Mouse (Mus musculus) limb, embryonic 12.5 days (tissue): Measurements from ENCODE around the gene Amigo1. TPM values are rescaled to one million over a fixed set of nuclear protein-coding genes. Genes with fewer than 3 reads are reported as not detected.
"Not testable (repeated sequence)": the region's sequence is repeated elsewhere in the genome, so short reads cannot be mapped to it uniquely, and the experiment has no call there.

Experiments
- ATAC-seq: fragments of 200-750 bp; cut with Nextera tagmentation; 2 replicates; pipeline ENCODE4 v1.8.0; 2017; ENCODE audit warnings: low read depth, moderate TSS enrichment; ENCODE audit not compliant: insufficient number of reproducible peaks, insufficient read depth, low FRiP score, low TSS enrichment
- H3K27ac ChIP-seq: fragments of 300-500 bp; sonication (generic); 2 replicates; pipeline ENCODE4 v1.5.1; 2016; ENCODE audit warnings: mild to moderate bottlenecking, moderate library complexity
- H3K27me3 ChIP-seq: fragments of 300-500 bp; sonication (generic); 2 replicates; pipeline ENCODE4 v1.6.1; 2016; ENCODE audit warnings: mild to moderate bottlenecking, moderate library complexity
- H3K36me3 ChIP-seq: fragments of 300-500 bp; sonication (generic); 2 replicates; pipeline ENCODE4 v1.6.1; 2016; ENCODE audit warnings: mild to moderate bottlenecking, moderate library complexity
- H3K4me1 ChIP-seq: fragments of 300-500 bp; sonication (generic); replicated peaks from 2 replicates; pipeline ENCODE4 v1.6.1; 2016
- H3K4me2 ChIP-seq: fragments of 300-500 bp; sonication (generic); 2 replicates; pipeline ENCODE4 v1.6.1; 2016; ENCODE audit warnings: mild to moderate bottlenecking, moderate library complexity
- H3K4me3 ChIP-seq: fragments of 300-500 bp; sonication (generic); replicated peaks from 2 replicates; pipeline ENCODE4 v1.5.1; 2016; ENCODE audit warnings: mild to moderate bottlenecking
- H3K9ac ChIP-seq: fragments of 300-500 bp; sonication (generic); replicated peaks from 2 replicates; pipeline ENCODE4 v1.6.1; 2016; ENCODE audit warnings: mild to moderate bottlenecking, moderate library complexity
- H3K9me3 ChIP-seq: fragments of 300-500 bp; sonication (generic); 2 replicates; pipeline ENCODE4 v1.6.1; 2016; ENCODE audit warnings: mild to moderate bottlenecking, moderate library complexity
- WGBS: fragments of 180-500 bp; shearing (Covaris S2); methylation state at CpG from one replicate; pipeline ENCODE4 v1.1.7; 2016; 5-methylcytosine and 5-hydroxymethylcytosine counted together
- polyA plus RNA-seq: library from polyadenylated mRNA; unstranded; fragments of >200 nt; fragmentation: Nextera tagmentation; extraction: Ambion mirVana; gene quantifications from 2 replicates; pipeline ENCODE4 v1.2.1, GENCODE M21; 2016

Amigo1 gene
- polyA plus RNA-seq, 1 experiment from 2014 or later = 4.4 TPM

GRCm38 (mm10) chr3:108212406-108212805 is 26.3 kb downstream of the Amigo1 start:
- Histone ChIP-seq H3K9me3 (no peaks in the 10 kb centered on the region), H3K27ac (no peak overlapping the region), H3K36me3 (peaks cover 10% of the 10 kb centered on the region), H3K4me1 (peaks cover 18% of the 10 kb centered on the region), H3K27me3 (peaks cover 8% of the 10 kb centered on the region; the same call in 1 of the 2 replicates), H3K4me3 (no peak overlapping the region), H3K9ac (no peak overlapping the region), H3K4me2 (no peak overlapping the region)
- 83% methylated on average over 8 of the region's 8 CpGs for WGBS
- no peak for ATAC-seq

GRCm38 (mm10) chr3:108214734-108215133 is 28.6 kb downstream of the Amigo1 start:
- no peak for ATAC-seq
- 15% methylated on average over 5 of the region's 5 CpGs for WGBS
- no peak overlapping the region for H3K4me2 ChIP-seq
- no peak overlapping the region for H3K9ac ChIP-seq
- no peak overlapping the region for H3K27ac ChIP-seq
- peaks cover 8% of the 10 kb centered on the region; the same call in 1 of the 2 replicates for H3K27me3 ChIP-seq
- no peaks in the 10 kb centered on the region for H3K36me3 ChIP-seq
- H3K4me1 ChIP-seq = 0 out of 2 replicates have a peak, but pooled peaks cover 5% of the 10 kb centered on the region
- no peak overlapping the region for H3K4me3 ChIP-seq
- no peaks in the 10 kb centered on the region for H3K9me3 ChIP-seq

GRCm38 (mm10) chr3:108220661-108221060 is 34.5 kb downstream of the Amigo1 start:
- 82% methylated on average over 3 of the region's 3 CpGs for WGBS
- H3K4me2 ChIP-seq = no peak overlapping the region

GRCm38 (mm10) chr3:108225711-108226557 is 39.8 kb downstream of the Amigo1 start:
- Histone ChIP-seq H3K4me2 (peak overlapping the region; percentile 71), H3K36me3 (no peaks in the 10 kb centered on the region), H3K4me3 (peak overlapping the region; percentile 48), H3K9ac (peak overlapping the region; percentile 57), H3K27me3 (peaks cover 76% of the 10 kb centered on the region), H3K4me1 (peaks cover 19% of the 10 kb centered on the region), H3K9me3 (no peaks in the 10 kb centered on the region), H3K27ac (no peak overlapping the region)
- WGBS = 3% methylated on average over 57 of the region's 67 CpGs
- ATAC-seq = no peak; the same call in 1 of the 2 replicates

More at GRCm38 (mm10) chr3:108220661-108221060, 34.5 kb downstream of the Amigo1 start:
- Histone ChIP-seq H3K4me3 (no peak overlapping the region), H3K9me3 (no peaks in the 10 kb centered on the region), H3K36me3 (no peaks in the 10 kb centered on the region), H3K9ac (no peak overlapping the region), H3K27ac (no peak overlapping the region), H3K4me1 (no peaks in the 10 kb centered on the region), H3K27me3 (peaks cover 48% of the 10 kb centered on the region)
- no peak for ATAC-seq

- H3K4me2 ChIP-seq = peak within 1 kb of the TSS; percentile 71
- H3K9ac ChIP-seq = peak within 1 kb of the TSS; percentile 57
- ATAC-seq = no peak
- H3K4me3 ChIP-seq = peak within 1 kb of the TSS; percentile 48
- H3K27ac ChIP-seq = no peak within 1 kb of the TSS
- 4% methylated on average over 44 of the region's 44 CpGs for WGBS
- H3K36me3 ChIP-seq = no peaks in the 10 kb centered on the region
- peaks cover 19% of the 10 kb centered on the region for H3K4me1 ChIP-seq
- no peaks in the 10 kb centered on the region for H3K9me3 ChIP-seq
- H3K27me3 ChIP-seq = peaks cover 68% of the 10 kb centered on the region
These were observed 40.6 kb downstream of the Amigo1 start, which contains the start of gene Sypl2 for GRCm38 (mm10) chr3:108226558-108227350. Sypl2 (minus strand) TSS chr3:108226648.

GRCm38 (mm10) chr3:108227521-108227920 is 41.4 kb downstream of the Amigo1 start:
- no peaks in the 10 kb centered on the region for H3K9me3 ChIP-seq
- no peaks in the 10 kb centered on the region for H3K36me3 ChIP-seq
- peaks cover 19% of the 10 kb centered on the region for H3K4me1 ChIP-seq
- H3K9ac ChIP-seq = no peak overlapping the region
- no peak for ATAC-seq
- 78% methylated on average over 2 of the region's 2 CpGs for WGBS
- H3K4me2 ChIP-seq = peak overlapping the region; percentile 71
- H3K27me3 ChIP-seq = peaks cover 61% of the 10 kb centered on the region
- no peak overlapping the region for H3K27ac ChIP-seq
- peak overlapping the region; percentile 48; the same call in 1 of the 2 replicates for H3K4me3 ChIP-seq

GRCm38 (mm10) chr3:108231646-108232045 is 45.5 kb downstream of the Amigo1 start:
- Histone ChIP-seq H3K27me3 (peaks cover 22% of the 10 kb centered on the region), H3K27ac (no peak overlapping the region), H3K9ac (no peak overlapping the region), H3K4me3 (no peak overlapping the region), H3K36me3 (no peaks in the 10 kb centered on the region), H3K9me3 (no peaks in the 10 kb centered on the region), H3K4me1 (peaks cover 10% of the 10 kb centered on the region), H3K4me2 (no peak overlapping the region)
- no peak for ATAC-seq
- WGBS = 88% methylated on average over 4 of the region's 4 CpGs

GRCm38 (mm10) chr3:108237474-108238102 is 51.5 kb downstream of the Amigo1 start:
- not testable (repeated sequence) for H3K27ac ChIP-seq, H3K27me3 ChIP-seq, H3K4me1 ChIP-seq, H3K9ac ChIP-seq, H3K4me3 ChIP-seq, ATAC-seq, H3K4me2 ChIP-seq, H3K36me3 ChIP-seq, H3K9me3 ChIP-seq
- 85% methylated on average over 4 of the region's 4 CpGs for WGBS

GRCm38 (mm10) chr3:108241243-108241839 is 55.2 kb downstream of the Amigo1 start:
- ATAC-seq = no peak
- 85% methylated on average over 3 of the region's 3 CpGs for WGBS

More at GRCm38 (mm10) chr3:108241243-108241839, 55.2 kb downstream of the Amigo1 start:
- peaks cover 3% of the 10 kb centered on the region; the same call in 1 of the 2 replicates for H3K27me3 ChIP-seq
- H3K36me3 ChIP-seq = no peaks in the 10 kb centered on the region
- H3K4me2 ChIP-seq = no peak overlapping the region
- no peak overlapping the region for H3K27ac ChIP-seq
- no peak overlapping the region for H3K4me3 ChIP-seq
- H3K9ac ChIP-seq = no peak overlapping the region
- H3K4me1 ChIP-seq = no peaks in the 10 kb centered on the region
- H3K9me3 ChIP-seq = no peaks in the 10 kb centered on the region; the same call in 1 of the 2 replicates
